Mouse (Mus musculus) embryonic facial prominence, embryonic 15.5 days (tissue): Measurements from ENCODE around the gene Plekha7. TPM values are rescaled to one million over a fixed set of nuclear protein-coding genes. Genes with fewer than 3 reads are reported as not detected.

Source experiments
- ATAC-seq: fragments of 200-750 bp; cut with Nextera tagmentation; 2 replicates; pipeline ENCODE4 v1.8.0; 2017; ENCODE audit warnings: low read depth, moderate TSS enrichment; ENCODE audit not compliant: insufficient number of reproducible peaks, low FRiP score, low TSS enrichment
- H3K27ac ChIP-seq: fragments of 300-500 bp; sonication (generic); replicated peaks from 2 replicates; pipeline ENCODE4 v1.5.1; 2015; ENCODE audit warnings: mild to moderate bottlenecking, inconsistent platforms
- H3K27me3 ChIP-seq: fragments of 300-500 bp; sonication (generic); 2 replicates; pipeline ENCODE4 v1.6.1; 2015; ENCODE audit warnings: inconsistent platforms
- H3K36me3 ChIP-seq: fragments of 300-500 bp; sonication (generic); 2 replicates; pipeline ENCODE4 v1.6.1; 2015; ENCODE audit warnings: mild to moderate bottlenecking, inconsistent platforms
- H3K4me1 ChIP-seq: fragments of 300-500 bp; sonication (generic); 2 replicates; pipeline ENCODE4 v1.6.1; 2015; ENCODE audit warnings: inconsistent platforms
- H3K4me2 ChIP-seq: fragments of 300-500 bp; sonication (generic); replicated peaks from 2 replicates; pipeline ENCODE4 v1.6.1; 2015; ENCODE audit warnings: mild to moderate bottlenecking, inconsistent platforms
- H3K4me3 ChIP-seq: fragments of 300-500 bp; sonication (generic); replicated peaks from 2 replicates; pipeline ENCODE4 v1.5.1; 2015; ENCODE audit warnings: mild to moderate bottlenecking, inconsistent platforms
- H3K9ac ChIP-seq: fragments of 300-500 bp; sonication (generic); 2 replicates; pipeline ENCODE4 v1.6.1; 2015; ENCODE audit warnings: inconsistent platforms
- H3K9me3 ChIP-seq: fragments of 300-500 bp; sonication (generic); replicated peaks from 2 replicates; pipeline ENCODE4 v1.6.1; 2016; ENCODE audit warnings: inconsistent platforms
- WGBS: fragments of 180-500 bp; shearing (Covaris S2); methylation state at CpG from one replicate; pipeline ENCODE4 v1.1.7; 2015; 5-methylcytosine and 5-hydroxymethylcytosine counted together
- polyA plus RNA-seq: library from polyadenylated mRNA; unstranded; fragments of >200 nt; fragmentation: Nextera tagmentation; extraction: Ambion mirVana; gene quantifications from 2 replicates; pipeline ENCODE4 v1.2.1, GENCODE M21; 2015

Gene Plekha7
- polyA plus RNA-seq, 1 experiment from 2014 or later, result 16.1 TPM

- Histone ChIP-seq H3K27me3 (no peaks in the 10 kb centered on the region), H3K36me3 (no peaks in the 10 kb centered on the region), H3K9ac (no peak overlapping the region), H3K9me3 (no peaks in the 10 kb centered on the region), H3K4me2 (no peak overlapping the region), H3K4me3 (no peak overlapping the region), H3K4me1 (no peaks in the 10 kb centered on the region), H3K27ac (no peak overlapping the region)
- ATAC-seq, result no peak
- WGBS, result 51% methylated on average over 2 of the region's 2 CpGs
These were observed 154.3 kb downstream of the Plekha7 start for GRCm38 (mm10) chr7:116153781-116154368.

GRCm38 (mm10) chr7:116149568-116149967 lies 158.6 kb downstream of the Plekha7 start:
- no peak overlapping the region for H3K4me2 ChIP-seq
- H3K36me3 ChIP-seq, result no peaks in the 10 kb centered on the region
- H3K9ac ChIP-seq, result no peak overlapping the region
- no peak overlapping the region for H3K27ac ChIP-seq
- no peaks in the 10 kb centered on the region for H3K27me3 ChIP-seq
- no peak for ATAC-seq
- H3K4me3 ChIP-seq, result no peak overlapping the region
- H3K4me1 ChIP-seq, result no peaks in the 10 kb centered on the region
- WGBS, result 58% methylated on average over 4 of the region's 4 CpGs
- no peaks in the 10 kb centered on the region for H3K9me3 ChIP-seq

- no peaks in the 10 kb centered on the region for H3K4me1 ChIP-seq
- no peak for ATAC-seq
- H3K36me3 ChIP-seq, result no peaks in the 10 kb centered on the region
- no peak overlapping the region for H3K4me3 ChIP-seq
- no peaks in the 10 kb centered on the region for H3K9me3 ChIP-seq
- no peak overlapping the region for H3K4me2 ChIP-seq
- H3K9ac ChIP-seq, result no peak overlapping the region
- no peak overlapping the region for H3K27ac ChIP-seq
- 82% methylated on average over 2 of the region's 2 CpGs for WGBS
- no peaks in the 10 kb centered on the region for H3K27me3 ChIP-seq
These were observed 161.1 kb downstream of the Plekha7 start for GRCm38 (mm10) chr7:116147114-116147513.

GRCm38 (mm10) chr7:116145030-116145429 lies 163.1 kb downstream of the Plekha7 start:
- Histone ChIP-seq H3K27ac (no peak overlapping the region), H3K27me3 (no peaks in the 10 kb centered on the region), H3K9ac (no peak overlapping the region), H3K4me3 (no peak overlapping the region), H3K36me3 (0 out of 2 replicates have a peak, but pooled peaks cover under 1% of the 10 kb centered on the region), H3K9me3 (no peaks in the 10 kb centered on the region), H3K4me1 (no peaks in the 10 kb centered on the region; the same call in 1 of the 2 replicates), H3K4me2 (no peak overlapping the region)
- WGBS, result 94% methylated on average over 6 of the region's 6 CpGs
- no peak for ATAC-seq

- H3K9ac ChIP-seq, result no peak overlapping the region
- no peak overlapping the region for H3K4me2 ChIP-seq
- no peaks in the 10 kb centered on the region; the same call in 1 of the 2 replicates for H3K4me1 ChIP-seq
- H3K4me3 ChIP-seq, result no peak overlapping the region
- H3K27ac ChIP-seq, result no peak overlapping the region
- H3K27me3 ChIP-seq, result no peaks in the 10 kb centered on the region
- H3K9me3 ChIP-seq, result no peaks in the 10 kb centered on the region
- ATAC-seq, result no peak; the same call in 1 of the 2 replicates
- H3K36me3 ChIP-seq, result 0 out of 2 replicates have a peak, but pooled peaks cover 3% of the 10 kb centered on the region
- 77% methylated on average over 3 of the region's 3 CpGs for WGBS
These were observed 170.5 kb downstream of the Plekha7 start for GRCm38 (mm10) chr7:116137671-116138070.

- 80% methylated on average over 12 of the region's 12 CpGs for WGBS
- Histone ChIP-seq H3K4me3 (no peak overlapping the region), H3K4me2 (no peak overlapping the region), H3K27ac (no peak overlapping the region), H3K9ac (no peak overlapping the region), H3K27me3 (no peaks in the 10 kb centered on the region), H3K4me1 (no peaks in the 10 kb centered on the region; the same call in 1 of the 2 replicates), H3K9me3 (no peaks in the 10 kb centered on the region), H3K36me3 (0 out of 2 replicates have a peak, but pooled peaks cover 3% of the 10 kb centered on the region)
- no peak for ATAC-seq
These were observed 171.0 kb downstream of the Plekha7 start for GRCm38 (mm10) chr7:116137149-116137548.

GRCm38 (mm10) chr7:116134413-116135292 lies 173.5 kb downstream of the Plekha7 start:
- Histone ChIP-seq H3K27ac (no peak overlapping the region), H3K4me2 (no peak overlapping the region), H3K36me3 (no peaks in the 10 kb centered on the region), H3K4me3 (no peak overlapping the region), H3K4me1 (peaks cover 5% of the 10 kb centered on the region; the same call in 1 of the 2 replicates), H3K9ac (no peak overlapping the region), H3K9me3 (no peaks in the 10 kb centered on the region), H3K27me3 (no peaks in the 10 kb centered on the region)
- ATAC-seq, result no peak
- WGBS, result 75% methylated on average over 31 of the region's 31 CpGs

- WGBS, result 3% methylated on average over 5 of the region's 5 CpGs
- H3K4me2 ChIP-seq, result no peak overlapping the region
- peaks cover 4% of the 10 kb centered on the region; the same call in 1 of the 2 replicates for H3K36me3 ChIP-seq
- no peaks in the 10 kb centered on the region for H3K9me3 ChIP-seq
- H3K4me3 ChIP-seq, result no peak overlapping the region
- H3K27me3 ChIP-seq, result no peaks in the 10 kb centered on the region
- H3K27ac ChIP-seq, result no peak overlapping the region
- no peak for ATAC-seq
- H3K4me1 ChIP-seq, result peaks cover 5% of the 10 kb centered on the region; the same call in 1 of the 2 replicates
- H3K9ac ChIP-seq, result no peak overlapping the region
These were observed 176.1 kb downstream of the Plekha7 start for GRCm38 (mm10) chr7:116132078-116132477.

- H3K9ac ChIP-seq, result no peak overlapping the region
- no peak overlapping the region for H3K4me3 ChIP-seq
- H3K4me1 ChIP-seq, result peaks cover 5% of the 10 kb centered on the region; the same call in 1 of the 2 replicates
- H3K27me3 ChIP-seq, result no peaks in the 10 kb centered on the region
- H3K36me3 ChIP-seq, result peaks cover 4% of the 10 kb centered on the region; the same call in 1 of the 2 replicates
- no peak overlapping the region for H3K27ac ChIP-seq
- H3K4me2 ChIP-seq, result no peak overlapping the region
- no peaks in the 10 kb centered on the region for H3K9me3 ChIP-seq
- WGBS, result 16% methylated on average over 4 of the region's 4 CpGs
- ATAC-seq, result no peak
These were observed 176.8 kb downstream of the Plekha7 start for GRCm38 (mm10) chr7:116131390-116131789.

- peaks cover 5% of the 10 kb centered on the region; the same call in 1 of the 2 replicates for H3K4me1 ChIP-seq
- WGBS, result 72% methylated on average over 10 of the region's 10 CpGs
- no peak overlapping the region for H3K27ac ChIP-seq
- H3K4me2 ChIP-seq, result no peak overlapping the region
- H3K9me3 ChIP-seq, result no peaks in the 10 kb centered on the region
- H3K9ac ChIP-seq, result no peak overlapping the region
- no peaks in the 10 kb centered on the region for H3K27me3 ChIP-seq
- H3K36me3 ChIP-seq, result peaks cover 4% of the 10 kb centered on the region; the same call in 1 of the 2 replicates
- no peak for ATAC-seq
- no peak overlapping the region for H3K4me3 ChIP-seq
These were observed 178.8 kb downstream of the Plekha7 start for GRCm38 (mm10) chr7:116129374-116129773.

GRCm38 (mm10) chr7:116128286-116128685 lies 179.9 kb downstream of the Plekha7 start:
- Histone ChIP-seq H3K27me3 (no peaks in the 10 kb centered on the region), H3K4me2 (no peak overlapping the region), H3K27ac (no peak overlapping the region), H3K4me1 (peaks cover 12% of the 10 kb centered on the region), H3K36me3 (peaks cover 4% of the 10 kb centered on the region; the same call in 1 of the 2 replicates), H3K4me3 (no peak overlapping the region), H3K9me3 (no peaks in the 10 kb centered on the region), H3K9ac (no peak overlapping the region)
- 89% methylated on average over 8 of the region's 8 CpGs for WGBS
- ATAC-seq, result no peak
